Mouse (Mus musculus): ENCODE results near the gene Hist1h3g. TPM values are rescaled to one million over a fixed set of nuclear protein-coding genes. Genes with fewer than 3 reads are reported as not detected.
"Not testable (repeated sequence)": the region's sequence is repeated elsewhere in the genome, so short reads cannot be mapped to it uniquely, and the experiment has no call there.

Hist1h3g gene
- polyA plus RNA-seq, 1 experiment from 2014 or later: not detected

GRCm38 (mm10) chr13:23542225-23542980 is 7.2 kb downstream of the Hist1h3g start:
- not testable (repeated sequence) for ATAC-seq (replicated peaks); H3K27me3 ChIP-seq (replicated peaks); H3K4me1 ChIP-seq; H3K36me3 ChIP-seq (replicated peaks); H3K9me3 ChIP-seq
- peak overlapping the region; percentile 86 for H3K4me2 ChIP-seq
- 5% methylated on average over 3 of the region's 3 CpGs for WGBS
- H3K4me3 ChIP-seq: peak overlapping the region; percentile 45
- H3K9ac ChIP-seq: peak overlapping the region; percentile 41
- peak overlapping the region; percentile 72; the same call in 1 of the 2 replicates for H3K27ac ChIP-seq

GRCm38 (mm10) chr13:23542999-23543607 is 7.9 kb downstream of the Hist1h3g start, which contains the start of gene Hist1h2bh:
TSS of gene Hist1h2bh (minus strand) at chr13:23543392.
- Histone ChIP-seq H3K27ac (peak within 1 kb of the TSS; percentile 91), H3K9ac (peak within 1 kb of the TSS; percentile 58), H3K4me2 (peak within 1 kb of the TSS; percentile 86), H3K4me3 (peak within 1 kb of the TSS; percentile 52)
- not testable (repeated sequence) for H3K36me3 ChIP-seq (replicated peaks); H3K9me3 ChIP-seq; H3K4me1 ChIP-seq; H3K27me3 ChIP-seq (replicated peaks)
- WGBS: under 1% methylated on average over 32 of the region's 42 CpGs
- peak; percentile 88 for ATAC-seq (replicated peaks)

GRCm38 (mm10) chr13:23543965-23544786 is 9.0 kb downstream of the Hist1h3g start, which contains the start of gene Hist1h3f:
TSS of gene Hist1h3f (plus strand) at chr13:23544052.
- Histone ChIP-seq H3K4me1 (peaks cover 5% of the 10 kb centered on the region), H3K9ac (peak within 1 kb of the TSS; percentile 58), H3K4me2 (peak within 1 kb of the TSS; percentile 86), H3K27me3 (replicated peaks) (no peaks in the 10 kb centered on the region), H3K4me3 (peak within 1 kb of the TSS; percentile 52), H3K36me3 (replicated peaks) (no peaks in the 10 kb centered on the region), H3K9me3 (no peaks in the 10 kb centered on the region), H3K27ac (peak within 1 kb of the TSS; percentile 91)
- ATAC-seq (replicated peaks): peak; percentile 97
- WGBS: 1% methylated on average over 31 of the region's 45 CpGs

GRCm38 (mm10) chr13:23544787-23545120 is 9.5 kb downstream of the Hist1h3g start:
- H3K36me3 ChIP-seq (replicated peaks); H3K9me3 ChIP-seq; H3K27me3 ChIP-seq (replicated peaks); H3K4me1 ChIP-seq: not testable (repeated sequence)
- WGBS: 0% methylated on average over 14 of the region's 14 CpGs
- H3K9ac ChIP-seq: 0 out of 2 replicates have a peak overlapping the region, but pooled peaks have one; percentile 37
- H3K4me2 ChIP-seq: peak overlapping the region; percentile 86
- peak overlapping the region; percentile 52 for H3K4me3 ChIP-seq
- peak; percentile 56 for ATAC-seq (replicated peaks)
- peak overlapping the region; percentile 91 for H3K27ac ChIP-seq

GRCm38 (mm10) chr13:23546694-23547093 is 11.5 kb downstream of the Hist1h3g start:
- no peaks in the 10 kb centered on the region for H3K36me3 ChIP-seq (replicated peaks)
- H3K4me3 ChIP-seq: no peak overlapping the region
- no peak overlapping the region for H3K4me2 ChIP-seq
- H3K27me3 ChIP-seq (replicated peaks): no peaks in the 10 kb centered on the region
- no peak overlapping the region for H3K9ac ChIP-seq
- 85% methylated on average over 5 of the region's 5 CpGs for WGBS
- H3K9me3 ChIP-seq: no peaks in the 10 kb centered on the region
- H3K27ac ChIP-seq: no peak overlapping the region
- ATAC-seq (replicated peaks): no peak
- H3K4me1 ChIP-seq: peaks cover 13% of the 10 kb centered on the region

GRCm38 (mm10) chr13:23550761-23551145 is 15.5 kb downstream of the Hist1h3g start:
- H3K9ac ChIP-seq: peak overlapping the region; percentile 55
- no peaks in the 10 kb centered on the region for H3K27me3 ChIP-seq (replicated peaks)
- WGBS: 9% methylated on average over 3 of the region's 3 CpGs
- peak overlapping the region; percentile 42 for H3K4me3 ChIP-seq
- H3K4me2 ChIP-seq: peak overlapping the region; percentile 62
- peak overlapping the region; percentile 81 for H3K27ac ChIP-seq
- peaks cover 28% of the 10 kb centered on the region for H3K4me1 ChIP-seq
- no peak for ATAC-seq (replicated peaks)
- no peaks in the 10 kb centered on the region for H3K36me3 ChIP-seq (replicated peaks)
- no peaks in the 10 kb centered on the region for H3K9me3 ChIP-seq

- H3K9me3 ChIP-seq; H3K36me3 ChIP-seq (replicated peaks); H3K27me3 ChIP-seq (replicated peaks): not testable (repeated sequence)
- WGBS: under 1% methylated on average over 47 of the region's 47 CpGs
- peak within 1 kb of the TSS; percentile 81 for H3K27ac ChIP-seq
- ATAC-seq (replicated peaks): peak; percentile 91
- H3K4me1 ChIP-seq: peaks cover 28% of the 10 kb centered on the region
- peak within 1 kb of the TSS; percentile 42 for H3K4me3 ChIP-seq
- peak within 1 kb of the TSS; percentile 55 for H3K9ac ChIP-seq
- H3K4me2 ChIP-seq: peak within 1 kb of the TSS; percentile 62
Observed at GRCm38 (mm10) chr13:23551146-23551834, 16.1 kb downstream of the Hist1h3g start, which contains the start of gene Hist1h4f. TSS of gene Hist1h4f (minus strand) at chr13:23551648.

- no peaks in the 10 kb centered on the region for H3K9me3 ChIP-seq
- no peaks in the 10 kb centered on the region for H3K27me3 ChIP-seq (replicated peaks)
- H3K9ac ChIP-seq: no peak overlapping the region
- H3K4me3 ChIP-seq: peak overlapping the region; percentile 42
- H3K36me3 ChIP-seq (replicated peaks): no peaks in the 10 kb centered on the region
- H3K4me1 ChIP-seq: peaks cover 34% of the 10 kb centered on the region
- 51% methylated on average over 8 of the region's 8 CpGs for WGBS
- peak overlapping the region; percentile 81 for H3K27ac ChIP-seq
- ATAC-seq (replicated peaks): no peak
- peak overlapping the region; percentile 62 for H3K4me2 ChIP-seq
Observed at GRCm38 (mm10) chr13:23551931-23552914, 17.0 kb downstream of the Hist1h3g start.

- Histone ChIP-seq H3K4me3 (no peak within 1 kb of the TSS), H3K27ac (peak within 1 kb of the TSS; percentile 85; the same call in 1 of the 2 replicates), H3K36me3 (replicated peaks) (no peaks in the 10 kb centered on the region)
Observed at GRCm38 (mm10) chr13:23552962-23553361, 17.7 kb downstream of the Hist1h3g start, which contains the start of gene Hist1h1d. TSS of gene Hist1h1d (plus strand) at chr13:23553262.

GRCm38 (mm10) chr13:23554393-23554792 is 19.2 kb downstream of the Hist1h3g start:
- Histone ChIP-seq H3K36me3 (replicated peaks) (no peaks in the 10 kb centered on the region), H3K4me2 (peak overlapping the region; percentile 99), H3K9me3 (no peaks in the 10 kb centered on the region), H3K27ac (peak overlapping the region; percentile 85), H3K4me3 (peak overlapping the region; percentile 51), H3K4me1 (peaks cover 34% of the 10 kb centered on the region), H3K9ac (peak overlapping the region; percentile 53; the same call in 1 of the 2 replicates), H3K27me3 (replicated peaks) (no peaks in the 10 kb centered on the region)
- WGBS: 25% methylated on average over 9 of the region's 9 CpGs
- ATAC-seq (replicated peaks): no peak

More at GRCm38 (mm10) chr13:23552962-23553361, 17.7 kb downstream of the Hist1h3g start, which contains the start of gene Hist1h1d:
- no peak for ATAC-seq (replicated peaks)
- Histone ChIP-seq H3K9me3 (no peaks in the 10 kb centered on the region), H3K9ac (no peak within 1 kb of the TSS), H3K4me1 (peaks cover 34% of the 10 kb centered on the region), H3K27me3 (replicated peaks) (no peaks in the 10 kb centered on the region), H3K4me2 (peak within 1 kb of the TSS; percentile 99; the same call in 1 of the 2 replicates)

Measured in midbrain, embryonic 15.5 days (tissue).